ENCODE assay signal across 8 mouse cellular contexts in genomic region chr17:15208030-15208807, GRCm38 (mm10).
A peak's percentile ranks its signal among the peaks of the same experiment; 100 is the strongest.
DNase-seq lines count a peak whose midpoint lies in the region; ATAC-seq and TF ChIP-seq lines count a peak whose summit lies in the region.

No protein-coding gene starts in this region.

- DNase-seq in adrenal gland, postnatal 10 days = peak; percentile 66
- peak; percentile 59 for DNase-seq in cerebellum, adult 9-10 months
- peak; percentile 22 to 67 for DNase-seq in frontal cortex, adult 2 months (ENCODE audit: extremely low spot score in 1 of 2, low spot score in 1 of 2)
- peak; percentile 9 to 19 for DNase-seq in kidney, adult 8-10 months
- DNase-seq in left cerebral cortex, postnatal 4 days = peak; percentile 85

- peaks cover 23% of the 10 kb centered on the region for H3K4me1 ChIP-seq in midbrain, embryonic 13.5 days (replicated peaks)
- H3K4me1 ChIP-seq in testis, adult 2 months (ENCODE audit: control insufficient read depth, insufficient read depth, low read length) = peaks cover 6% of the 10 kb centered on the region; the same call in 1 of the 2 replicates

- H3K4me3 ChIP-seq in midbrain, embryonic 13.5 days (replicated peaks) = peak overlapping the region; percentile 35
- peak overlapping the region; percentile 44 for H3K4me3 ChIP-seq in testis, adult 2 months (ENCODE audit: control insufficient read depth, low read depth, low read length)

- intact Hi-C loops in left cerebral cortex, postnatal 4 days (cut with DNase I) = loop anchor here (10.0 kb wide), 1 partner anchor 167 kb away; the partner anchor contains the start of gene Dll1

- peak overlapping the region; percentile 56 for H3K4me2 ChIP-seq in midbrain, embryonic 13.5 days (replicated peaks)

- peaks cover 4% of the 10 kb centered on the region; the same call in 1 of the 2 replicates for H3K27me3 ChIP-seq in midbrain, embryonic 13.5 days
- H3K27me3 ChIP-seq in testis, adult 2 months (ENCODE audit: control insufficient read depth, insufficient read depth, low read length) = no peaks in the 10 kb centered on the region

- no peak for TF ChIP-seq CTCF in testis, adult 2 months (IDR thresholded peaks at IDR 0.05; ENCODE audit: control insufficient read depth, insufficient read depth, insufficient replicate concordance, low read depth, low read length)

- H3K9ac ChIP-seq in midbrain, embryonic 13.5 days (replicated peaks) = peak overlapping the region; percentile 54

- peak; percentile 86 for ATAC-seq in midbrain, embryonic 13.5 days
- no peak for ATAC-seq in megakaryocyte-erythroid progenitor cell, adult 5-6 weeks (replicated peaks; ENCODE audit: low FRiP score, low TSS enrichment, poor library complexity, severe bottlenecking)

- WGBS in midbrain, embryonic 13.5 days = under 1% methylated on average over 19 of the region's 19 CpGs

- peak overlapping the region; percentile 84 for H3K27ac ChIP-seq in midbrain, embryonic 13.5 days
- H3K27ac ChIP-seq in testis, adult 2 months (ENCODE audit: control insufficient read depth, insufficient read depth, low read depth, low read length) = no peak overlapping the region

- no peak for TF ChIP-seq POLR2A in testis, adult 2 months (IDR thresholded peaks at IDR 0.05; ENCODE audit: control insufficient read depth, low read depth, low read length)

- no peaks in the 10 kb centered on the region for H3K36me3 ChIP-seq in midbrain, embryonic 13.5 days
- H3K36me3 ChIP-seq in testis, adult 2 months (ENCODE audit: control insufficient read depth, insufficient read depth, low read length) = no peaks in the 10 kb centered on the region

- no peaks in the 10 kb centered on the region for H3K9me3 ChIP-seq in midbrain, embryonic 13.5 days

Comparison
In these comparisons a context has a peak if more than half of its experiments do, and no peak if none do; other contexts are left out.
1. DNase-seq: peak in every context shown above with its lines; median percentile 85 in left cerebral cortex, postnatal 4 days; 66 in adrenal gland, postnatal 10 days; 59 in cerebellum, adult 9-10 months; 44 in frontal cortex, adult 2 months; 14 in kidney, adult 8-10 months.